Mouse (Mus musculus): ENCODE results near the gene Hoxa1. TPM values are rescaled to one million over a fixed set of nuclear protein-coding genes. Genes with fewer than 3 reads are reported as not detected.

Gene Hoxa1
- polyA plus RNA-seq, 1 experiment from 2014 or later = 1.0 TPM

GRCm38 (mm10) chr6:52177061-52177735 lies 19.1 kb upstream of the Hoxa1 start, which contains the start of gene 5730596B20Rik:
5730596B20Rik (plus strand) TSS chr6:52177498.
- Histone ChIP-seq H3K36me3 (no peaks in the 10 kb centered on the region), H3K27me3 (replicated peaks) (peaks cover 98% of the 10 kb centered on the region), H3K9ac (peak within 1 kb of the TSS; percentile 61), H3K9me3 (replicated peaks) (no peaks in the 10 kb centered on the region), H3K4me1 (peaks cover 7% of the 10 kb centered on the region; the same call in 1 of the 2 replicates), H3K4me3 (peak within 1 kb of the TSS; percentile 50), H3K27ac (peak within 1 kb of the TSS; percentile 77; the same call in 1 of the 2 replicates), H3K4me2 (peak within 1 kb of the TSS; percentile 49)
- ATAC-seq = no peak
- 2% methylated on average over 36 of the region's 36 CpGs for WGBS (ENCODE audit: insufficient replicate concordance)

- Histone ChIP-seq H3K27ac (peak overlapping the region; percentile 77; the same call in 1 of the 2 replicates), H3K9ac (peak overlapping the region; percentile 39; the same call in 1 of the 2 replicates), H3K36me3 (no peaks in the 10 kb centered on the region), H3K4me2 (peak overlapping the region; percentile 49), H3K4me1 (peaks cover 12% of the 10 kb centered on the region; the same call in 1 of the 2 replicates), H3K27me3 (replicated peaks) (peaks cover 98% of the 10 kb centered on the region), H3K4me3 (peak overlapping the region; percentile 50), H3K9me3 (replicated peaks) (no peaks in the 10 kb centered on the region)
- WGBS (ENCODE audit: insufficient replicate concordance) = 4% methylated on average over 6 of the region's 6 CpGs
- ATAC-seq = no peak
These were observed 18.3 kb upstream of the Hoxa1 start for GRCm38 (mm10) chr6:52176391-52176790.

- Histone ChIP-seq H3K36me3 (no peaks in the 10 kb centered on the region), H3K27me3 (replicated peaks) (peaks cover 98% of the 10 kb centered on the region), H3K4me1 (peaks cover 12% of the 10 kb centered on the region; the same call in 1 of the 2 replicates), H3K9me3 (replicated peaks) (no peaks in the 10 kb centered on the region), H3K27ac (peak overlapping the region; percentile 77), H3K9ac (peak overlapping the region; percentile 53), H3K4me3 (peak overlapping the region; percentile 50), H3K4me2 (peak overlapping the region; percentile 49)
- 1% methylated on average over 11 of the region's 35 CpGs for WGBS (ENCODE audit: insufficient replicate concordance)
- ATAC-seq = no peak
These were observed 17.7 kb upstream of the Hoxa1 start for GRCm38 (mm10) chr6:52175864-52176263.

- H3K36me3 ChIP-seq = no peaks in the 10 kb centered on the region
- H3K27ac ChIP-seq = peak overlapping the region; percentile 77
- WGBS (ENCODE audit: insufficient replicate concordance) = 3% methylated on average over 41 of the region's 41 CpGs
- H3K9me3 ChIP-seq (replicated peaks) = no peaks in the 10 kb centered on the region
- peaks cover 12% of the 10 kb centered on the region; the same call in 1 of the 2 replicates for H3K4me1 ChIP-seq
- peak overlapping the region; percentile 50 for H3K4me3 ChIP-seq
- ATAC-seq = no peak
- peak overlapping the region; percentile 53 for H3K9ac ChIP-seq
- peak overlapping the region; percentile 49 for H3K4me2 ChIP-seq
- peaks cover 98% of the 10 kb centered on the region for H3K27me3 ChIP-seq (replicated peaks)
These were observed 17.0 kb upstream of the Hoxa1 start for GRCm38 (mm10) chr6:52174968-52175751.

- H3K9me3 ChIP-seq (replicated peaks) = no peaks in the 10 kb centered on the region
- H3K4me3 ChIP-seq = no peak overlapping the region
- H3K27me3 ChIP-seq (replicated peaks) = peaks cover 98% of the 10 kb centered on the region
- H3K4me2 ChIP-seq = peak overlapping the region; percentile 52; the same call in 1 of the 2 replicates
- peaks cover 12% of the 10 kb centered on the region; the same call in 1 of the 2 replicates for H3K4me1 ChIP-seq
- no peak overlapping the region for H3K9ac ChIP-seq
- no peak for ATAC-seq
- no peak overlapping the region for H3K27ac ChIP-seq
- H3K36me3 ChIP-seq = no peaks in the 10 kb centered on the region
- WGBS (ENCODE audit: insufficient replicate concordance) = 3% methylated on average over 4 of the region's 4 CpGs
These were observed 15.5 kb upstream of the Hoxa1 start for GRCm38 (mm10) chr6:52173648-52174047.

- H3K9me3 ChIP-seq (replicated peaks) = no peaks in the 10 kb centered on the region
- 0 out of 2 replicates have a peak, but pooled peaks have one; percentile 32 for ATAC-seq
- H3K27ac ChIP-seq = peak overlapping the region; percentile 66; the same call in 1 of the 2 replicates
- peak overlapping the region; percentile 52 for H3K4me2 ChIP-seq
- H3K4me1 ChIP-seq = peaks cover 12% of the 10 kb centered on the region; the same call in 1 of the 2 replicates
- peaks cover 98% of the 10 kb centered on the region for H3K27me3 ChIP-seq (replicated peaks)
- H3K9ac ChIP-seq = 0 out of 2 replicates have a peak overlapping the region, but pooled peaks have one; percentile 14
- no peaks in the 10 kb centered on the region for H3K36me3 ChIP-seq
- WGBS (ENCODE audit: insufficient replicate concordance) = 2% methylated on average over 35 of the region's 35 CpGs
- H3K4me3 ChIP-seq = peak overlapping the region; percentile 23
These were observed 14.4 kb upstream of the Hoxa1 start for GRCm38 (mm10) chr6:52172501-52172900.

GRCm38 (mm10) chr6:52171938-52172337 lies 13.8 kb upstream of the Hoxa1 start:
- H3K9me3 ChIP-seq (replicated peaks) = no peaks in the 10 kb centered on the region
- no peak overlapping the region for H3K4me3 ChIP-seq
- peak overlapping the region; percentile 52 for H3K4me2 ChIP-seq
- peak overlapping the region; percentile 58; the same call in 1 of the 2 replicates for H3K27ac ChIP-seq
- WGBS (ENCODE audit: insufficient replicate concordance) = 11% methylated on average over 7 of the region's 7 CpGs
- H3K27me3 ChIP-seq (replicated peaks) = peaks cover 98% of the 10 kb centered on the region
- H3K4me1 ChIP-seq = peaks cover 12% of the 10 kb centered on the region; the same call in 1 of the 2 replicates
- ATAC-seq = no peak
- no peaks in the 10 kb centered on the region for H3K36me3 ChIP-seq
- H3K9ac ChIP-seq = 0 out of 2 replicates have a peak overlapping the region, but pooled peaks have one; percentile 14

- H3K9me3 ChIP-seq (replicated peaks) = no peaks in the 10 kb centered on the region
- H3K4me3 ChIP-seq = no peak overlapping the region
- 11% methylated on average over 4 of the region's 4 CpGs for WGBS (ENCODE audit: insufficient replicate concordance)
- peaks cover 12% of the 10 kb centered on the region; the same call in 1 of the 2 replicates for H3K4me1 ChIP-seq
- no peak for ATAC-seq
- H3K4me2 ChIP-seq = no peak overlapping the region
- no peak overlapping the region for H3K9ac ChIP-seq
- H3K27me3 ChIP-seq (replicated peaks) = peaks cover 98% of the 10 kb centered on the region
- H3K27ac ChIP-seq = peak overlapping the region; percentile 58
- no peaks in the 10 kb centered on the region for H3K36me3 ChIP-seq
These were observed 13.2 kb upstream of the Hoxa1 start for GRCm38 (mm10) chr6:52171331-52171730.

- 2% methylated on average over 5 of the region's 5 CpGs for WGBS (ENCODE audit: insufficient replicate concordance)
- peak overlapping the region; percentile 58; the same call in 1 of the 2 replicates for H3K27ac ChIP-seq
- H3K9ac ChIP-seq = no peak overlapping the region
These were observed 12.7 kb upstream of the Hoxa1 start for GRCm38 (mm10) chr6:52170898-52171223.

GRCm38 (mm10) chr6:52170166-52170897 lies 12.2 kb upstream of the Hoxa1 start:
- peak overlapping the region; percentile 15; the same call in 1 of the 2 replicates for H3K4me2 ChIP-seq
- 4% methylated on average over 40 of the region's 40 CpGs for WGBS (ENCODE audit: insufficient replicate concordance)
- H3K36me3 ChIP-seq = no peaks in the 10 kb centered on the region
- peaks cover 98% of the 10 kb centered on the region for H3K27me3 ChIP-seq (replicated peaks)
- H3K4me1 ChIP-seq = peaks cover 12% of the 10 kb centered on the region; the same call in 1 of the 2 replicates
- H3K9ac ChIP-seq = no peak overlapping the region
- H3K9me3 ChIP-seq (replicated peaks) = no peaks in the 10 kb centered on the region
- H3K27ac ChIP-seq = peak overlapping the region; percentile 51
- ATAC-seq = peak; percentile 60
- H3K4me3 ChIP-seq = no peak overlapping the region; the same call in 1 of the 2 replicates

More at GRCm38 (mm10) chr6:52170898-52171223, 12.7 kb upstream of the Hoxa1 start:
- 0 out of 2 replicates have a peak, but pooled peaks have one; percentile 13 for ATAC-seq
- Histone ChIP-seq H3K36me3 (no peaks in the 10 kb centered on the region), H3K4me3 (no peak overlapping the region), H3K27me3 (replicated peaks) (peaks cover 98% of the 10 kb centered on the region), H3K9me3 (replicated peaks) (no peaks in the 10 kb centered on the region), H3K4me2 (peak overlapping the region; percentile 15; the same call in 1 of the 2 replicates), H3K4me1 (peaks cover 12% of the 10 kb centered on the region; the same call in 1 of the 2 replicates)

Measured in liver, embryonic 12.5 days (tissue).